Mouse (Mus musculus): ENCODE results near the gene Ttbk1.

The Ttbk1 gene

DNA sequence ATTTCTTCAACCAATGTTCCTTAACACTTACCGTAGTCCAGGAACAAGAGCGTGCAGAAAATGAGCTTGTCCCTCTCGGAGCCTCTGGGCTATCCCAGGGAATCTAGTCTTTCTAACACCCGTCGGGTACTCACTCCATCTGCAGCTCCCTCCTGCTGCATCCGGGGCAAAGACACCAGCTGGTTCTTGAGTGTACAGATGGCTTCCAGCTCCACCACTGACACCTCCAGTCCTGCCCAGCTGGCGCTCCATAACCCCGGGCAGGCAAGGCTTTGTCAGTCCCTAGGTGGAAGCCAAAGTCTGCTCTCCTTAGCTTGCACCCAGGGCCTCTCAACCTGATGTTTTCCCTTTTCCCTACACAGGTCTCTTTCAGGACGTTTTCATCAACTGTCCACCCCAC, 19.6 kb downstream of the Ttbk1 start:
- DNase-seq = no peak

GRCm38 (mm10) chr17:46462226-46462625, 25.2 kb downstream of the Ttbk1 start:
- no peak for DNase-seq

GRCm38 (mm10) chr17:46461347-46461746, 26.1 kb downstream of the Ttbk1 start:
- DNase-seq = no peak

GRCm38 (mm10) chr17:46460673-46461072, 26.8 kb downstream of the Ttbk1 start:
- DNase-seq = no peak

GRCm38 (mm10) chr17:46458439-46458838, 29.0 kb downstream of the Ttbk1 start:
- DNase-seq = no peak

DNA sequence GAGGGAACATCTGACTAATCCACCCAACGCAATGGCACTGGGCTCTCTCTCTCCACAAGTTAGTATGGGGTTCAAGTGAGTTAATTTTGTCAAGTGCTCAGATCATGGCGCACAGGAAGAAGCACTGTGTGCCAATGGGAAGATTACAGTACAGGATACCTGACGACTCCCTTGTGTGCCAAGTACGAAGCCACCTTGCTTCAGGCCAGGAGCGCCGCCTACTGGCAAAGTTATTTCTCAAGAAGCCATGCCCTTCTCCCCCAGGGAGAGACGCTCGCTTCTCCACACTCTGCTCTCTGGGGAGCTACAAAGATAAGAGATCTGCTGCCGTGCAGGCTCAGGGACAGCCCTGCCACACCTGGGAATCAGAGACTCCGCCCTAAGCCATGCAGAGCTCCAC, 29.7 kb downstream of the Ttbk1 start:
- peak; percentile 9 to 27 for DNase-seq

DNA sequence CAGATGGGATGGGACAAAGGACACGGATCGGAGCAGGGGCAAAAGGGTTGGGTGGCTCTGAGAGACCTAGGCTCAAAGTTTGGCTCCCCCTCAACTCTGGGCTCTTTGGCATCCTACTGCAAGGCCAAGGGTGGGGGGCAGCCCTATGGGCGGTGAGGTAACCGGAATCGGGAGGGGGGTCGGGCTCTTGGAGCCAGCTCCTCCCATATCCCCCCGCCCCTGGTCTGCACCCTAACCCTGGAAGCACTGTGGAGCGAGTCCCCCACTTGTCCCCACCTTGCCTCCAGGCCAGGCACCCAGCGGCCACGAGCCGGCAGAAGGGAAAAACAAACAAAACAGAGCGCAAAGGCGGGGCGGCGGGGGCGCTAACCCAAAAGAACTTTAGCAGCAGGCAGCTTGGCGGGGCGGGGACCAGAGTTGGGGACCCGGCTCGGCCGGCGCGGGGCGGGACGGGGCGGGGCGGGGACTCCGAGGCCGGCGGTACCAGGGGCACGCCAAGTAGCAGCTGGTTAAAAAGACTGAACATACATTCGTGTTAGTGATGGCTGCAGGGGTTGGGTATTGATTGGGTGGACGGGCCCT, 32.3 kb downstream of the Ttbk1 start:
- peak; percentile 23 to 40 for DNase-seq

DNA sequence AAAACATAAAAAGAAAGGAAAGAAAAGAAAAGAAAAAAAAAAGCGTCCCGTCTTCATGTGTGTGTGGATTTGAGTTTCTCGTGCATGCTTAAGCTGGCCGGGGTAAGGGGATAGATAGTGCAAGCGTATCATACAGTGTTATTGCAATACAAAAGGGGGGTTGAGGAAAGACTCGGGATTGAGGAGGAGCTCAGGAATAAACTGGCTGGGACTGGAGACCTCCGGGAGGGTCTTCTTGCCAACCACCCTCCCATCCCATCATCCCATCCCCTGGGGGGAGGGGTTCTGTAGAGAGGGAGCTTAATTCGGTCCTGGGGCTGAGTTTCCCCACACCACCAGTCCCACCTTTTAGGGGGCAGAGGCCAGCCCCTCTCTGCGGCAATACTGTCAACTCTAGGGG, 32.9 kb downstream of the Ttbk1 start:
- DNase-seq = no peak

DNA sequence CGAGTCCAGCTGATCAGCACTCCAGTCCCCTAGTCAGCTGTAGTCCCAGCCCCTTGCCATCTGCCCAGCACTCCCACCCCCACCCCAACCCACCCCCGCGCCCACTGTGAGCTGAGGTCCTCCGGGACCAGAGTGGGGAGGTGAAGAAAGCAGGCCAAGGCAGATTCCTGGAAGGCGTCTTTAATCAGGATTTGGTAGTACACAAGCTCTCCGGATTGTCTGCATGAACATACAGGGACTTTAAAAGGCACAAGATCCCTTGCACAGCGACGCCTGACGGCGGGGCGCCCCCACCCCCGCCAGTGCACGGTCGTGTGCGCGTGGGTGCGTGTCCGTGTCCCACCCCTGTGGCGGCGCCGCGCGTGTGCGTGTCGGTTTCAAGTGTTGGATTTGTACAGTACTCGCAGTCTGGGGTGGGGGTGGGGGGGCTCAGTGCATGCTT, 33.5 kb downstream of the Ttbk1 start:
- DNase-seq = no peak

DNA sequence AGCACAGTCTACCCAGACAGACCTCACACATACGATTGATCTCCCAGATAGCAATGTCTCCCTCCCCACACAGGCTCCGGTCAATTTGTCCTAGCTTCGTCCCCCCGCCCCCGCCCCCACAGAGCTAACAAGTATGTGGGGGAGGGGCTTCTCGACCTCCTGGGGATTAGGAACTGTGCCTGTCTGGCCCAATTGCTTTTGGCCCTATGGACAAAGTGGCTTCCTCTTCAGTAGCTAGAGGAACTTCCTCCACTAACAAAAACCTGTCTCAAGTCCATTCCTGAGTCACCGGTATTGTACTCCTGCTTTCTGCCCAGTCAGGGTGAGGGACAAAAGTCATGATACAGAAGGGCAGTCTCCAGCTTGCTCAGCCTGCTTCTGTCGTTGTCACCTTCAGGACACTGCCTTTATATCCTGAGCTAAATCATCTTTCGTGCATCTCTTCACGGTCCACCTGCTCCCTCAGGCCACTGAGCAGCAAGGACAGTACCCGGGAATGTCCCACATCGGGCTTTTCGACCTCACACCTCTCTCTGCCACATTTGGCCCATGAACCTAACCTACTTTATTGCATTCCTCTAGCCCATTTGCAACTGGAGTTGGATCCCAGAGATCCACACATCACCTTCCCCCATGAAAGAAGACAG, 34.0 kb downstream of the Ttbk1 start:
- no peak for DNase-seq

DNA sequence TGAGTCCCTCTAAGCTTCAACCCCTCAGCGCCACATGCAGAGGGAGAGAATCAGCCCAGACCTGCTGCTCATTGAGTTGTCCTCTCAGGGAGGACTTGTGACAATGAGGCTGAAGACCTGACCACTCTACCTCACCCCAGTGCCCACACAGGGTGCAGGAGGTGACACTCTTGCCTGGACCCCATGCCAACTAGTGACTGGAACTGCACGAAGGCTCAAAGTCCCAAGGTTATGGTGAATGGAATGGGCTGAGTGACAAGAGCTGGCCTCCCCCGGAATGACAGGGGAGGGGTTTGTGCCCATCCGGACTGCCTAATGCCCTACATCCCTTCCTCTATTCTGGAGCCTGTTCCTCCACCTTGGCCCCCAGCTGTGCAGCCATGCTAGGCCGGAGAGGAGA, 34.8 kb downstream of the Ttbk1 start:
- DNase-seq = no peak

DNA sequence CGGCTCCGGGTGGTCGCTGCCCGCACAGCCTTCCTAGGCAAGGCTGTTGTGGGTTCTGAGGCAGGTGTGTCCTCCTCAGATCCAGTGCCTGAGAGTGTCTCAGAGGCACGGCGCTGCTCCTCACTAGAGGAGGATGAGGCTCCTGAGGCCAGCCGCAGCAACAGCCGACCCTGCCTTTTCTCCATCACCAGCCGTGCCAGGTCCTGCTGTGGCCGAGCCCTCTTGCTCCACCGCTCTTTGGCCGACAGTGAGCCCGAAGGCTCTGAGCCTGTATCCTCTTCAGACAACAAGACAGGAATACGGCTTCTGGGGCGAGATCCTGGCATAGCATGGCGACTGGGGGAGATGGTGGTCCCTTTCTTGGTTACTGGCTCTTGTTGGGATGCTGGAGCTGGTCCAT, 41.2 kb downstream of the Ttbk1 start:
- no peak for DNase-seq

GRCm38 (mm10) chr17:46444839-46445579, 42.5 kb downstream of the Ttbk1 start:
- DNase-seq = no peak

- DNase-seq = no peak
Observed at GRCm38 (mm10) chr17:46439176-46439575, 48.3 kb downstream of the Ttbk1 start.

- no peak for DNase-seq
Observed at GRCm38 (mm10) chr17:46438298-46438873, 49.1 kb downstream of the Ttbk1 start, which contains the start of gene Slc22a7. Gene Slc22a7 (minus strand): TSS chr17:46438457.

- no peak for DNase-seq
Observed at GRCm38 (mm10) chr17:46436672-46437366, 50.7 kb downstream of the Ttbk1 start.

- no peak for DNase-seq
Observed at GRCm38 (mm10) chr17:46433627-46434026, 53.8 kb downstream of the Ttbk1 start.

DNA sequence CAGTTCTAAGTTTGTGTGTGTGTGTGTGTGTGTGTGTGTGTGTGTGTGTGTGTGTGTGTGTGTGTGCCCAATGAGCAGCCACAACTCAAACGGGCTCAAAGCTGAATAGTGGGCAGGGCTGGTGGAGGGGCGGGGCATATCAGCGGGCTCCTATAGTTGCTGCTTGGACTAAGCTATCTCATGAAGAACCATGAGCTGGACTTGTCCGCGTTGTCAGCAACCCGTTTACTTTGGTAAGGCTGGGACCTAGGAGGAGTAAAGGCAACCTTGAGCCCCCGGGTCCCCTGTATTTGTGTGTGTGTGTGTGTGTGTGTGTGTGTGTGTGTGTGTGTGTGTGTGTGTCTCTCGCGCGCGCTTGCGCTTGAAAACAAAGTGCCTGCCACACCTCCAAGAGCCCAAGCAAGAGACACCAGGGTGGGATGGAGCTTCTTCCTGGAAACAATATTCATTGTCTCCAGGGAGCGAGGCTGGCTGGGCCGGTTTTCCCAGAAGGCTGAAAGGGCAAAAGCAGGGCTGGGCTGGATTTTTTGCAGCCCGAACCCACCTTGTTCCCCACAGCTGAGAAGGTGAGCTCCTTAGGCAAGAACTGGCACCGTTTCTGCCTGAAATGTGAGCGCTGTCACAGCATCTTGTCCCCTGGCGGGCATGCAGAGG, 58.6 kb downstream of the Ttbk1 start, which contains the start of gene Crip3:
TSS of gene Crip3 (plus strand) at position 166 of the 654 bp plus-strand sequence.
- DNase-seq = peak in 1 of 2 experiments; percentile 37

DNA sequence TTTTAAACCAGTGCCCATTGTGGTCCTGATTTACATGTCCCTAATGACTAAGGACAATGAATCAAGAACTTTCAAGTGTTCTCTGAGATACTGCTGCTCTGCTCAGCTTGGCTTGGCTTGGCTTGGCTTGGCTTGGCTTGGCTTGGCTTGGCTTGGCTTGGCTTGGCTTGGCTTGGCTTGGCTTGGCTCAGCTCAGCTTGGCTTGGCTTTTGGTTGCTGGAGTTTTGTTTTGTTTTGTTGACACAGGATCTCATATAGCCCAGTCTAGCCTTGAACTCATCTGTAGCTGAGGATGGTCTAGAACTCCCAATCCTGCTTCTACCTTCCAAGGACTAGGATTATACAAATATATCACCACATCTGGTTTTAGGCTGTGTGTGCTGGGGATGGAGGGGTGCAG, 61.0 kb downstream of the Ttbk1 start:
- peak in 1 of 2 experiments; percentile 8 for DNase-seq

- DNase-seq = no peak
Observed at GRCm38 (mm10) chr17:46419717-46420116, 67.8 kb downstream of the Ttbk1 start.

GRCm38 (mm10) chr17:46418628-46419027, 68.8 kb downstream of the Ttbk1 start:
- DNase-seq = peak in 1 of 2 experiments; percentile 23

DNA sequence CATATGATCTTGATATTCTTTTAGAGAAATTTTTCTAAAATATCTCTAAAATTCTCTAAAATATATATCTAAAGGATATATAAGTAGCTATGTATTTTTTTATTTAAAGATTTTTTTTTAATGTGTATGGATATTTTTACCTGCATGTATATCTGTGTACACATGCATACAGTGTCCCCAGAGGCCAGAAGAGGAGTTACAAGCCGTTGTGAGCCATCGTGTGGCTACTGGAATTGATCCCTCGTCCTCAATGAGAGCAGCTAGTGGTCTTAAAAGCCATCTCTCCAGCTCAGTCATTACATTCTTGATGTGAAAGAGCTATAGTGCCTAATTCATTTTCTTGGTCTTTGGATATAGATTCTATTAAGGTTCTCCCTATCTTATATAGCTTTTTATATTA, 79.0 kb downstream of the Ttbk1 start:
- DNase-seq = no peak

All from lung, adult 18-20 months (tissue).